In genomic region chr2:122533378-122533777, GRCm38 (mm10) we compare ENCODE assay signal across 11 mouse cellular contexts. TPM values are rescaled to one million over a fixed set of nuclear protein-coding genes. Genes with fewer than 3 reads are reported as not detected.
A peak's percentile ranks its signal among the peaks of the same experiment; 100 is the strongest.
DNase-seq lines count a peak whose midpoint lies in the region; ATAC-seq and TF ChIP-seq lines count a peak whose summit lies in the region.
"Had no signal": no experiment of that assay in that cellular context is flagged by ENCODE, and none has a peak within 500 bp of the region (broad histone marks: within the 10 kb centered on the region; RNA-seq: fewer than 3 reads in every experiment).

No protein-coding gene starts in this region.

- no peak overlapping the region for H3K9ac ChIP-seq in lung, embryonic 14.5 days
- H3K9ac ChIP-seq in hindbrain, embryonic 13.5 days = no peak overlapping the region
- H3K9ac ChIP-seq: embryonic facial prominence, embryonic 13.5 days; liver, embryonic 15.5 days; neural tube, embryonic 13.5 days had no signal

- no peaks in the 10 kb centered on the region for H3K9me3 ChIP-seq in lung, embryonic 14.5 days (ENCODE audit: low read depth, low read length)
- no peaks in the 10 kb centered on the region for H3K9me3 ChIP-seq in hindbrain, embryonic 13.5 days
- H3K9me3 ChIP-seq: embryonic facial prominence, embryonic 13.5 days; liver, embryonic 15.5 days; neural tube, embryonic 13.5 days had no signal

- 69% methylated on average over 2 of the region's 2 CpGs for WGBS in lung, embryonic 14.5 days
- WGBS in hindbrain, embryonic 13.5 days = 82% methylated on average over 2 of the region's 2 CpGs

- peak; percentile 41 to 47 for DNase-seq in cerebellum, postnatal 10 days
- no peak for DNase-seq in cerebellum, adult 11-12 months
- peak; percentile 70 for DNase-seq in lung, embryonic 14.5 days
- DNase-seq in lung, postnatal 14 days = no peak
- peak; percentile 61 for DNase-seq in layer of hippocampus, adult 11-12 months (ENCODE audit: low spot score)
- peak; percentile 52 for DNase-seq in right cerebral cortex, postnatal 10 days (ENCODE audit: low spot score in 2 of 2)
- DNase-seq in thymus, adult 18-20 months = no peak

- no peak overlapping the region for H3K27ac ChIP-seq in lung, embryonic 14.5 days (ENCODE audit: low read depth)
- no peak overlapping the region for H3K27ac ChIP-seq in hindbrain, embryonic 13.5 days
- H3K27ac ChIP-seq: embryonic facial prominence, embryonic 13.5 days; liver, embryonic 15.5 days; neural tube, embryonic 13.5 days had no signal

- H3K36me3 ChIP-seq in lung, embryonic 14.5 days (ENCODE audit: insufficient read depth) = no peaks in the 10 kb centered on the region
- H3K36me3 ChIP-seq in hindbrain, embryonic 13.5 days = no peaks in the 10 kb centered on the region
- H3K36me3 ChIP-seq: embryonic facial prominence, embryonic 13.5 days; liver, embryonic 15.5 days; neural tube, embryonic 13.5 days had no signal

- no peak overlapping the region for H3K4me2 ChIP-seq in lung, embryonic 14.5 days
- no peak overlapping the region for H3K4me2 ChIP-seq in hindbrain, embryonic 13.5 days
- H3K4me2 ChIP-seq: embryonic facial prominence, embryonic 13.5 days; liver, embryonic 15.5 days; neural tube, embryonic 13.5 days had no signal

- no peak overlapping the region for H3K4me3 ChIP-seq in lung, embryonic 14.5 days (ENCODE audit: low read depth, low read length)
- H3K4me3 ChIP-seq in hindbrain, embryonic 13.5 days = no peak overlapping the region
- H3K4me3 ChIP-seq: embryonic facial prominence, embryonic 13.5 days; liver, embryonic 15.5 days; neural tube, embryonic 13.5 days had no signal

- TF ChIP-seq CTCF in lung, embryonic 14.5 days (IDR thresholded peaks at IDR 0.05; ENCODE audit: low read depth) = no peak

- H3K4me1 ChIP-seq in lung, embryonic 14.5 days (ENCODE audit: insufficient read depth) = no peaks in the 10 kb centered on the region
- 0 out of 2 replicates have a peak, but pooled peaks cover 4% of the 10 kb centered on the region for H3K4me1 ChIP-seq in hindbrain, embryonic 13.5 days (replicated peaks)
- H3K4me1 ChIP-seq: embryonic facial prominence, embryonic 13.5 days; liver, embryonic 15.5 days had no signal

- no peaks in the 10 kb centered on the region for H3K27me3 ChIP-seq in lung, embryonic 14.5 days (ENCODE audit: insufficient read depth, low read length)
- H3K27me3 ChIP-seq in hindbrain, embryonic 13.5 days = no peaks in the 10 kb centered on the region
- H3K27me3 ChIP-seq: embryonic facial prominence, embryonic 13.5 days; liver, embryonic 15.5 days; neural tube, embryonic 13.5 days had no signal

- 0 out of 2 replicates have a peak, but pooled peaks have one; percentile 49 for ATAC-seq in lung, embryonic 14.5 days (ENCODE audit: insufficient read depth)
- ATAC-seq in hindbrain, embryonic 13.5 days (ENCODE audit: low FRiP score) = no peak

RNA-seq across cellular contexts. Expression of gene Gm14085, which starts 48.6 kb away (rescaled TPM):
- polyA plus RNA-seq in lung, embryonic 14.5 days (2014; fragmentation: Nextera tagmentation; extraction: Ambion mirVana) = not detected in 2 replicates
- not detected in 2 replicates for polyA plus RNA-seq in hindbrain, embryonic 13.5 days (2015; fragmentation: Nextera tagmentation; extraction: Ambion mirVana)
- polyA plus RNA-seq: embryonic facial prominence, embryonic 13.5 days; neural tube, embryonic 13.5 days had no signal

Comparison
In these comparisons a context has a peak if more than half of its experiments do, and no peak if none do; other contexts are left out.
1. DNase-seq: peak in cerebellum, postnatal 10 days (2 of 2), lung, embryonic 14.5 days (single experiment), layer of hippocampus, adult 11-12 months (single experiment) and right cerebral cortex, postnatal 10 days (2 of 2); none in cerebellum, adult 11-12 months (single experiment), lung, postnatal 14 days (single experiment) and thymus, adult 18-20 months (0 of 2).